Mouse (Mus musculus): ENCODE measurements at regions not wholly inside any gene's neighbourhood (a gene's known extent, or its start where the extent isn't known, plus 50 kb on each side); places are given as distances from the start of the nearest gene placed in this dataset.

- no peaks in the 10 kb centered on the region for H3K36me3 ChIP-seq
- no peak overlapping the region for H3K9ac ChIP-seq
- 0 out of 2 replicates have a peak overlapping the region, but pooled peaks have one; percentile 20 for H3K4me2 ChIP-seq
- H3K4me3 ChIP-seq (replicated peaks): no peak overlapping the region
- no peaks in the 10 kb centered on the region for H3K27me3 ChIP-seq
- WGBS: 53% methylated on average over 9 of the region's 9 CpGs
- no peak for ATAC-seq (replicated peaks; ENCODE audit: low FRiP score)
- peaks cover 48% of the 10 kb centered on the region for H3K4me1 ChIP-seq
- no peaks in the 10 kb centered on the region for H3K9me3 ChIP-seq (replicated peaks)
- peak overlapping the region; percentile 66; the same call in 1 of the 2 replicates for H3K27ac ChIP-seq
Measured at GRCm38 (mm10) chr13:112116101-112116726, 172.0 kb upstream of the Ankrd55 start.

DNA sequence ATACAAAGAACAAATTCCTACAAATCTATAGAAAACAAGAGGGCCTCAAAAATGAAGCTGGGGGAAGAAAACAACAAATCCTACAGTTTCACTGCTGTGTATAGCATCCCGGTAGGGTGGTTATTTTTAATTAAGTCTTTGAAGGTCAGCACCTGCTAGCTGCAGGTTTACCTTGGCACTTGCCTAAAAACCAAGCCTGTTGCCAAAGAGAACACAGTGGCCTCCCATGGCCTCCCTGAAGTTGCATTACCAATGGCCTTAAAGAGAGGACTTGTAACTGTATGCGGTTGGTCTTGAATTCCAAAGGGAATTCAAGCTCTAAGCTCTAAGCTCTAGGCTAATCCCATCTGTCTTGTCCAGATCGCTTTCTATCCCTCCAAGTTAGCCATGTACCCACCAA lies 169.7 kb upstream of the Ankrd55 start:
- Histone ChIP-seq H3K4me2 (no peak overlapping the region), H3K4me1 (peaks cover 67% of the 10 kb centered on the region), H3K27ac (no peak overlapping the region), H3K36me3 (no peaks in the 10 kb centered on the region), H3K27me3 (no peaks in the 10 kb centered on the region), H3K9ac (no peak overlapping the region), H3K4me3 (replicated peaks) (no peak overlapping the region), H3K9me3 (replicated peaks) (no peaks in the 10 kb centered on the region)
- no peak for ATAC-seq (replicated peaks; ENCODE audit: low FRiP score)
- 93% methylated on average over 3 of the region's 3 CpGs for WGBS

DNA sequence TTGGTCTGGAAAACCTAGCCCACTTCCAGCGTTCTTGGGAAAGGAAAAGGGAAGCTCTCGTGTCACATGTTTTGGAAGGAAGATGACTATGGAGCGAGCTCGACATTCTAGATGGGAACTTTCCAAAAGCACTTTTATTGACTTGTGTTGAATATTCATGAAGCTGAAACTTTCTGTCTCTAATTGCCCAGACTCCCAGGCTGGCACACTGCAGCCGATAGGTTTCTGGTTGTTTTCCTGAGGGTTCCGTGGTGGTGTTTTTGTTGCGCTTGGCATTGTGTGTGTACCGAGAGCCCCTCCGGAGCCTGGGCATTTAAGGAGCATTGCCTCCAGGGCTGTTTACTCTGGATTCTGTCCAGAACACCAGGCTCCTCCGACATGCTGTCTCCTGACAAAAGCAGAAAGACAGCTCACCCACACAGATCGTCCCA lies 168.6 kb upstream of the Ankrd55 start:
- Histone ChIP-seq H3K36me3 (no peaks in the 10 kb centered on the region), H3K9me3 (replicated peaks) (no peaks in the 10 kb centered on the region), H3K9ac (no peak overlapping the region), H3K4me2 (0 out of 2 replicates have a peak overlapping the region, but pooled peaks have one; percentile 19), H3K4me3 (replicated peaks) (no peak overlapping the region), H3K4me1 (peaks cover 61% of the 10 kb centered on the region), H3K27ac (peak overlapping the region; percentile 19), H3K27me3 (no peaks in the 10 kb centered on the region)
- 28% methylated on average over 11 of the region's 11 CpGs for WGBS
- no peak; the same call in 1 of the 2 replicates for ATAC-seq (replicated peaks; ENCODE audit: low FRiP score)

- no peak for ATAC-seq (replicated peaks; ENCODE audit: low FRiP score)
- 47% methylated on average over 4 of the region's 4 CpGs for WGBS
- Histone ChIP-seq H3K27ac (0 out of 2 replicates have a peak overlapping the region, but pooled peaks have one; percentile 4), H3K4me3 (replicated peaks) (no peak overlapping the region), H3K9me3 (replicated peaks) (no peaks in the 10 kb centered on the region), H3K4me1 (peaks cover 54% of the 10 kb centered on the region), H3K36me3 (no peaks in the 10 kb centered on the region), H3K4me2 (no peak overlapping the region), H3K9ac (no peak overlapping the region), H3K27me3 (no peaks in the 10 kb centered on the region)
Measured at GRCm38 (mm10) chr13:112120346-112120745, 167.9 kb upstream of the Ankrd55 start.

GRCm38 (mm10) chr13:112121110-112121509 lies 167.1 kb upstream of the Ankrd55 start:
- no peak overlapping the region for H3K27ac ChIP-seq
- peaks cover 52% of the 10 kb centered on the region for H3K4me1 ChIP-seq
- H3K27me3 ChIP-seq: no peaks in the 10 kb centered on the region
- H3K4me3 ChIP-seq (replicated peaks): no peak overlapping the region
- H3K9ac ChIP-seq: no peak overlapping the region
- 80% methylated on average over 9 of the region's 9 CpGs for WGBS
- no peaks in the 10 kb centered on the region for H3K36me3 ChIP-seq
- ATAC-seq (replicated peaks; ENCODE audit: low FRiP score): no peak
- no peak overlapping the region for H3K4me2 ChIP-seq
- H3K9me3 ChIP-seq (replicated peaks): no peaks in the 10 kb centered on the region

DNA sequence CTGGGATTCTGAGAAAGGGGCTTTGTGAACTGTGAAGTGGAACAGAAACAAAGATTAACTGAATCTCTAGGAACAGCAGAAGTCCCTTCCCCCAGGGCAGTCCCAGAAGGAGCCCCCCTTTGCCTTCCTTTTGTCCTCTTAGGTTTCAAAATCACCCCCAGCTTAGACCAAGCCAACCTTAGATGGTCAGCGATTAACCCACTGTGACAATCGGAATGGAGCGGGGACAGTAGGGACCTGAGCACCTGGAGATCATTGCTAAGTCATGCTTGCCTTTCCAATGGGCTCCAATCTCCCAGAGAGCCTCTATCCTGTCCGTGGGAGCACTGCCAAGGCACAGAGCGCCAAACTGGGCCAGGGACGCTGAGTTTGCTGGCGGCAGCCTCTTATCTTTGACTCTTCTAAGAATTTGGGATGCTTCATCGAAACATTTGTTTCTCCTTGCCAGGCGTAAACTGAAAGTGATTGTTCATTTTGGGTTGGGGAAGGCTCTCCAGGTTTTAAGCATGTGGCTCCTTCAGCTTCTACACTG lies 165.3 kb upstream of the Ankrd55 start:
- Histone ChIP-seq H3K27ac (peak overlapping the region; percentile 59), H3K27me3 (no peaks in the 10 kb centered on the region), H3K9ac (no peak overlapping the region), H3K9me3 (replicated peaks) (no peaks in the 10 kb centered on the region), H3K4me1 (peaks cover 49% of the 10 kb centered on the region), H3K4me3 (replicated peaks) (no peak overlapping the region), H3K4me2 (no peak overlapping the region), H3K36me3 (no peaks in the 10 kb centered on the region)
- peak; percentile 58 for ATAC-seq (replicated peaks; ENCODE audit: low FRiP score)
- 65% methylated on average over 9 of the region's 9 CpGs for WGBS

GRCm38 (mm10) chr13:112125769-112126469 lies 162.3 kb upstream of the Ankrd55 start:
- Histone ChIP-seq H3K27ac (no peak overlapping the region), H3K36me3 (no peaks in the 10 kb centered on the region), H3K9ac (no peak overlapping the region), H3K27me3 (no peaks in the 10 kb centered on the region), H3K9me3 (replicated peaks) (no peaks in the 10 kb centered on the region), H3K4me2 (no peak overlapping the region), H3K4me3 (replicated peaks) (no peak overlapping the region), H3K4me1 (peaks cover 39% of the 10 kb centered on the region)
- WGBS: 75% methylated on average over 14 of the region's 14 CpGs
- no peak for ATAC-seq (replicated peaks; ENCODE audit: low FRiP score)

DNA sequence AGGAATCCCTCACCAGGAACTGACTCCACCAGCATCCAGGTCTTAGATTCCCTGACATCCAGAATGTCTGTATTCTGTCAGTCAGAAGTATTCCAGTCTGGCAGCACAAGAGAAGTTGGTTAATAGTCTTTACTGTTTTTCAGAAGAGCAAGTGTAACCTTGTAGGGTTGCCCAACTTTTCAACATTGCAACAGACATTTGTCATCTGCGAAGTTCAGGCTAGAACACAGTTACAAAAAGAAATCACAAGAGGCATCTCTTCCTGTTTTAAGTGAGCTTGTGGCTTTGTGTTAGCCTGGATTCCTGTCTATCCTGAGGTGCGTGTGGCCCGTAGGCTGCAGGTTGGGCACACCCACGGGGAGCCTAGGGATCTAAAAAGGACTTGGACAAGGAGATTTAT lies 158.0 kb upstream of the Ankrd55 start:
- Histone ChIP-seq H3K27ac (no peak overlapping the region), H3K4me3 (replicated peaks) (no peak overlapping the region), H3K9me3 (replicated peaks) (no peaks in the 10 kb centered on the region), H3K4me2 (no peak overlapping the region), H3K9ac (no peak overlapping the region), H3K36me3 (no peaks in the 10 kb centered on the region), H3K4me1 (peaks cover 28% of the 10 kb centered on the region), H3K27me3 (no peaks in the 10 kb centered on the region)
- 59% methylated on average over 4 of the region's 4 CpGs for WGBS
- ATAC-seq (replicated peaks; ENCODE audit: low FRiP score): no peak

DNA sequence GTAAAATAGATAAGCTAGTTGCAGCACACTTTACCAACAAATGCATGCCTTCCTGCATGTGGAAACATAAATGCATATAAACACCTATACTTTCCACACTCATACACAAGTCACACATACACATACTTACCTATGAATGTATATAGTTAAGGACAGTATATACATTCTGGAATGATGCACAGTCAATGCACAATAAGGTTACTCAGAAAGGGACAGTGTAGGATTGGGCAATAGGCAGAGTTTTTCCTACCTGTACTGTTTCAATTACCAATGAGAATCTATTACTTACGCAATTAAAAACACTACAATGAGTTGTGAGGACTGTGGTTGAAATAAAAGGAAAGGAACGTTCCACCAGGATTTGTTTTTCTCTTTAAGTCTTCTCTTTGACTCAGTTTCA lies 157.5 kb upstream of the Ankrd55 start:
- Histone ChIP-seq H3K27ac (no peak overlapping the region), H3K4me1 (peaks cover 26% of the 10 kb centered on the region), H3K4me3 (replicated peaks) (no peak overlapping the region), H3K9ac (no peak overlapping the region), H3K36me3 (no peaks in the 10 kb centered on the region), H3K4me2 (peak overlapping the region; percentile 22; the same call in 1 of the 2 replicates), H3K9me3 (replicated peaks) (no peaks in the 10 kb centered on the region), H3K27me3 (no peaks in the 10 kb centered on the region)
- WGBS: 75% methylated on average over 2 of the region's 2 CpGs
- ATAC-seq (replicated peaks; ENCODE audit: low FRiP score): no peak

DNA sequence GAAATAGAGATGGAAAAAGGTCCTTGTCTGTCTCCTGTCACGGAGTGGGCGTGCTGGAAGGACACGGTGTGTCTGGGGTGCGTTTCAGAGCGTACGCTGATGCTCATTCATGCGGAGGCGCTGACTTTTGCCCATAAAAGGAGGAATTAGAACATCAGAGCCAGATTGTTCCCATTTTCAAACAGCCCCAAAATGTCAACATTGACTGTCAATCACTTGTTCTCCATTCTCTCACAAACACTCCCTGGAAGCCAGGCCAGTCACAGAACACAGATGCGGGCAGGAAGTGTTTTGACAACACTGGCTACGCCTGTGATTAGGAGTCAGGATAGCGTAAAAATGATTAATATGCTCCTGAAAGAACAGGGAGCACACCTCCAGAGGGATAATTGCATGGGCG lies 157.1 kb upstream of the Ankrd55 start:
- no peaks in the 10 kb centered on the region for H3K9me3 ChIP-seq (replicated peaks)
- H3K27ac ChIP-seq: no peak overlapping the region
- WGBS: 44% methylated on average over 12 of the region's 12 CpGs
- H3K4me2 ChIP-seq: peak overlapping the region; percentile 22; the same call in 1 of the 2 replicates
- H3K9ac ChIP-seq: no peak overlapping the region
- no peaks in the 10 kb centered on the region for H3K36me3 ChIP-seq
- H3K4me3 ChIP-seq (replicated peaks): no peak overlapping the region
- peaks cover 22% of the 10 kb centered on the region for H3K4me1 ChIP-seq
- no peaks in the 10 kb centered on the region for H3K27me3 ChIP-seq
- ATAC-seq (replicated peaks; ENCODE audit: low FRiP score): 0 out of 2 replicates have a peak, but pooled peaks have one; percentile 46

DNA sequence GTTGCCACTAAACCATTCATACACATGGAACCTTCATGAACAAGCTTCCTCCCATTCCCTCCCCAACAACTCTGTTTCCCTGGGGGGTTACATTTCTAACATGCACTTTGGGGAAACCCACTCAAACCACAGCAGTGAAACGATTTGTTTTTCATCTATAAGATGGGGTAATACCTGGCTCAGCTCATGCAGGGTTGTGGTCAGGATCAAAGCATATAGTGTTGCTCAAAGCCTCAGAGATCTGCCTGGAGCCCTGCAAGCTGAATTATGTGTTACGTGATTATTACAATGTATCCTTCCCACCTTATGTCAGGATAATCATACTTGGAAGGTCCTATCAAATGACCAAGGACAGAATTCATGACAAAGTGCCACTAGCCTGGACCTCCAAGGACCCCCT lies 154.5 kb upstream of the Ankrd55 start:
- Histone ChIP-seq H3K9ac (no peak overlapping the region), H3K27ac (no peak overlapping the region), H3K4me2 (no peak overlapping the region), H3K4me3 (replicated peaks) (no peak overlapping the region), H3K9me3 (replicated peaks) (no peaks in the 10 kb centered on the region), H3K4me1 (peaks cover 21% of the 10 kb centered on the region), H3K27me3 (no peaks in the 10 kb centered on the region), H3K36me3 (no peaks in the 10 kb centered on the region)
- WGBS: 85% methylated on average over 2 of the region's 2 CpGs
- ATAC-seq (replicated peaks; ENCODE audit: low FRiP score): no peak

DNA sequence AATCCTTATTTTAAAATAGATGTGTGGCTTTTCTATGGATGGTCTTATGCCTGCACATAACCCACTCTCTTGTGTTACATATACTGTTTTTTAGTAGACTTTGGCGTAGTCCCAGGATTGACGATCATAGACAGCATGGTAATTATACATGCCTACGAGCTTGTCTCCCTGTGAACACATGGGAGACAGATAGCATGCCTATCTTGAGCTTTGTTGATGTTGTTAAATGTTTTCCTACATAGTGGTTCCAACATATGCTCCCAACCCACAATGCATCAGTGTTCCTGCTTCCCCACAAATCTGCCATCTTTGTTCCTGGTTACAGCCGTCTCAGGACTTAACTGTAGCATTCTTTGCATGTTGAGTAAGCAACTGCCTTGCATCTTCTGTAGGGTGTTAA lies 153.6 kb upstream of the Ankrd55 start:
- H3K27me3 ChIP-seq: no peaks in the 10 kb centered on the region
- peaks cover 13% of the 10 kb centered on the region for H3K4me1 ChIP-seq
- no peak for ATAC-seq (replicated peaks; ENCODE audit: low FRiP score)
- H3K36me3 ChIP-seq: no peaks in the 10 kb centered on the region
- H3K4me3 ChIP-seq (replicated peaks): no peak overlapping the region
- WGBS: 82% methylated on average over 4 of the region's 4 CpGs
- H3K4me2 ChIP-seq: no peak overlapping the region
- H3K27ac ChIP-seq: no peak overlapping the region
- H3K9ac ChIP-seq: no peak overlapping the region
- no peaks in the 10 kb centered on the region for H3K9me3 ChIP-seq (replicated peaks)

Data from kidney, embryonic 15.5 days (tissue).